Mouse (Mus musculus) olfactory bulb, adult 2 months (tissue): ENCODE measurements around the gene Car2.

ENCODE experiments used
- CTCF ChIP-seq: fragments of 200-500 bp; IDR thresholded peaks from 2 replicates; pipeline ENCODE4 v1.5.1; 2012; ENCODE audit warnings: low read depth, mild to moderate bottlenecking, low read length, moderate library complexity; ENCODE audit not compliant: insufficient read depth
- POLR2A ChIP-seq: fragments of 200-500 bp; IDR thresholded peaks from 2 replicates; pipeline ENCODE4 v1.6.1; 2012; ENCODE audit warnings: mild to moderate bottlenecking, low read depth, low read length, moderate library complexity; ENCODE audit not compliant: insufficient read depth

GRCm38 (mm10) chr3:14878749-14879223, 7.3 kb upstream of the Car2 start:
- TF ChIP-seq CTCF (no peak), POLR2A (no peak)
